Mouse (Mus musculus) kidney, embryonic 16.5 days (tissue): ENCODE measurements around the gene Adgre1. TPM values are rescaled to one million over a fixed set of nuclear protein-coding genes. Genes with fewer than 3 reads are reported as not detected.
"Not testable (repeated sequence)": the region's sequence is repeated elsewhere in the genome, so short reads cannot be mapped to it uniquely, and the experiment has no call there.

Experiments used
- ATAC-seq: fragments of 200-750 bp; cut with Nextera tagmentation; 2 replicates; pipeline ENCODE4 v1.8.0; 2017; ENCODE audit warnings: moderate TSS enrichment; ENCODE audit not compliant: low FRiP score, low TSS enrichment
- H3K27ac ChIP-seq: fragments of 300-500 bp; sonication (generic); 2 replicates; pipeline ENCODE4 v1.5.1; 2014; ENCODE audit warnings: low read length
- H3K27me3 ChIP-seq: fragments of 300-500 bp; sonication (generic); 2 replicates; pipeline ENCODE4 v1.6.1; 2014; ENCODE audit warnings: low read length, control low read depth, mixed read lengths; ENCODE audit not compliant: insufficient read depth
- H3K36me3 ChIP-seq: fragments of 300-500 bp; sonication (generic); 2 replicates; pipeline ENCODE4 v1.6.1; 2014; ENCODE audit warnings: low read length, control low read depth, mixed read lengths; ENCODE audit not compliant: insufficient read depth
- H3K4me1 ChIP-seq: fragments of 300-500 bp; sonication (generic); 2 replicates; pipeline ENCODE4 v1.6.1; 2014; ENCODE audit warnings: low read length, control low read depth, mixed read lengths; ENCODE audit not compliant: insufficient read depth
- H3K4me2 ChIP-seq: fragments of 300-500 bp; sonication (generic); replicated peaks from 2 replicates; pipeline ENCODE4 v1.6.1; 2014; ENCODE audit warnings: low read depth, low read length
- H3K4me3 ChIP-seq: fragments of 300-500 bp; sonication (generic); 2 replicates; pipeline ENCODE4 v1.5.1; 2014; ENCODE audit warnings: mild to moderate bottlenecking, low read length
- H3K9ac ChIP-seq: fragments of 300-500 bp; sonication (generic); replicated peaks from 2 replicates; pipeline ENCODE4 v1.6.1; 2014; ENCODE audit warnings: low read length
- H3K9me3 ChIP-seq: fragments of 300-500 bp; sonication (generic); 2 replicates; pipeline ENCODE4 v1.6.1; 2016; ENCODE audit warnings: low read length, control low read depth
- WGBS: fragments of 180-500 bp; shearing (Covaris S2); extraction: QIAGEN DNeasy Blood & Tissue Kit; methylation state at CpG from one replicate; pipeline ENCODE4 v1.1.7; 2014; 5-methylcytosine and 5-hydroxymethylcytosine counted together
- polyA plus RNA-seq: library from polyadenylated mRNA; unstranded; fragments of >200 nt; fragmentation: Nextera tagmentation; extraction: Ambion mirVana; gene quantifications from 2 replicates; pipeline ENCODE4 v1.2.1, GENCODE M21; 2015

The Adgre1 gene
- polyA plus RNA-seq, result 4.2 and 5.2 TPM in 2 replicates

DNA sequence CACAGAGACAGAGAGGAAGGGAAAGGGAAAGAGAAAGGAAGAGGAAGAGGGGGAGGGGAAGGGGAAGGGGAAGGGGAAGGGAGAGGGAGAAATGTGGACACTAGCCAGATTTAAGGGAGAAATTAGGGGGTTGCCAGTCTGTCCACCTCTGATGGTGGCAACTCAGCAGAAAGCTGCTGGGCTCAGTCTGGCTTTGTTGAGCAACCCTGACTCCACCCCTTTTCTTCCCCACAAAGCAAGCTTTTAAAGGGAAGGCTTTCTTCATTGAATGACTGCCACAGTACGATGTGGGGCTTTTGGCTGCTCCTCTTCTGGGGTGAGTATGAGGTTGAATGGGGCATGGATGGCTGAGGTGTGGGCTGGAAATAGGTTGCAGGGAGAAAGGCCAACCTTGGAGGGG, at the start of gene Adgre1:
Gene Adgre1, plus strand, starts transcription at position 251 of the 400 bp plus-strand sequence.
- Histone ChIP-seq H3K4me1 (no peaks in the 10 kb centered on the region), H3K27me3 (no peaks in the 10 kb centered on the region), H3K27ac (no peak within 1 kb of the TSS), H3K4me2 (no peak within 1 kb of the TSS), H3K9me3 (no peaks in the 10 kb centered on the region), H3K4me3 (no peak within 1 kb of the TSS), H3K36me3 (no peaks in the 10 kb centered on the region), H3K9ac (no peak within 1 kb of the TSS)
- ATAC-seq, result no peak
- WGBS, result 38% methylated on average over 1 of the region's 1 CpGs

- Histone ChIP-seq H3K36me3 (no peaks in the 10 kb centered on the region), H3K4me1 (no peaks in the 10 kb centered on the region), H3K4me2 (no peak overlapping the region), H3K9me3 (no peaks in the 10 kb centered on the region), H3K27ac (no peak overlapping the region), H3K9ac (no peak overlapping the region), H3K4me3 (no peak overlapping the region), H3K27me3 (no peaks in the 10 kb centered on the region)
- no peak for ATAC-seq
- WGBS, result 29% methylated on average over 13 of the region's 13 CpGs
These were observed 46.7 kb upstream of the Adgre1 start for GRCm38 (mm10) chr17:57311801-57312200.

DNA sequence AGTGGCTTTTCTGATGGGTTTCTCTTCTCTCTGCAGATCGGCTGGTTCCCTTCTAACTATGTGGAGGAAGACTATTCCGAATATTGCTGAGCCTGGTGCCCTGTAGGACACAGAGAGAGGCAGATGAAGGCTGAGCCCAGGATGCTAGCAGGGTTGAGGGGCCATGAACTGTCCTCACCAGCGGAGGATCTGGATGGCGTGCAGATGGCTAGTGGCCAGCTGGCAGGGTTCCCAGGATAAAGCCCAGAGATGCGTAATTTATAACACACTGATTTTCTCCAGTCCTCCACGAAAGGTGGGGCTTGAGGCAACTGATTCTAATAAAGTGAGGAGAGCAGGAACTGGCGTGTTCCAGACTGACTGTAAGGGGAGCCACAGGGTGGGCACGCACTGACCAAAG, 30.9 kb upstream of the Adgre1 start:
- Histone ChIP-seq H3K27ac (no peak overlapping the region), H3K9ac (no peak overlapping the region), H3K4me2 (no peak overlapping the region), H3K4me3 (no peak overlapping the region), H3K27me3 (no peaks in the 10 kb centered on the region), H3K4me1 (no peaks in the 10 kb centered on the region), H3K36me3 (no peaks in the 10 kb centered on the region), H3K9me3 (no peaks in the 10 kb centered on the region)
- no peak for ATAC-seq
- whole genome bisulfite sequencing, result 53% methylated on average over 8 of the region's 8 CpGs

GRCm38 (mm10) chr17:57328944-57329343, 29.5 kb upstream of the Adgre1 start:
- Histone ChIP-seq H3K4me1 (no peaks in the 10 kb centered on the region), H3K4me2 (no peak overlapping the region), H3K27me3 (no peaks in the 10 kb centered on the region), H3K9ac (no peak overlapping the region), H3K27ac (no peak overlapping the region), H3K9me3 (no peaks in the 10 kb centered on the region), H3K4me3 (no peak overlapping the region), H3K36me3 (no peaks in the 10 kb centered on the region)
- no peak for ATAC-seq
- 34% methylated on average over 4 of the region's 6 CpGs for WGBS

GRCm38 (mm10) chr17:57330993-57331392, 27.5 kb upstream of the Adgre1 start:
- H3K9ac ChIP-seq, result no peak overlapping the region
- no peaks in the 10 kb centered on the region for H3K27me3 ChIP-seq
- no peak overlapping the region for H3K4me2 ChIP-seq
- H3K4me1 ChIP-seq, result no peaks in the 10 kb centered on the region
- no peak for ATAC-seq
- no peak overlapping the region for H3K27ac ChIP-seq
- no peaks in the 10 kb centered on the region for H3K36me3 ChIP-seq
- no peaks in the 10 kb centered on the region for H3K9me3 ChIP-seq
- 89% methylated on average over 8 of the region's 8 CpGs for WGBS
- no peak overlapping the region for H3K4me3 ChIP-seq

- Histone ChIP-seq H3K27ac (no peak overlapping the region), H3K4me1 (no peaks in the 10 kb centered on the region), H3K36me3 (no peaks in the 10 kb centered on the region), H3K9me3 (no peaks in the 10 kb centered on the region), H3K4me3 (no peak overlapping the region), H3K4me2 (no peak overlapping the region), H3K9ac (no peak overlapping the region), H3K27me3 (no peaks in the 10 kb centered on the region)
- 87% methylated on average over 4 of the region's 4 CpGs for WGBS
- no peak for ATAC-seq
These were observed 26.2 kb upstream of the Adgre1 start for GRCm38 (mm10) chr17:57332241-57332640.

GRCm38 (mm10) chr17:57334001-57334760, 24.3 kb upstream of the Adgre1 start:
- no peak overlapping the region for H3K9ac ChIP-seq
- WGBS, result 62% methylated on average over 9 of the region's 9 CpGs
- no peaks in the 10 kb centered on the region for H3K4me1 ChIP-seq
- no peaks in the 10 kb centered on the region for H3K36me3 ChIP-seq
- H3K4me2 ChIP-seq, result no peak overlapping the region
- no peaks in the 10 kb centered on the region for H3K9me3 ChIP-seq
- no peak overlapping the region for H3K4me3 ChIP-seq
- no peak for ATAC-seq
- H3K27ac ChIP-seq, result no peak overlapping the region
- no peaks in the 10 kb centered on the region for H3K27me3 ChIP-seq

DNA sequence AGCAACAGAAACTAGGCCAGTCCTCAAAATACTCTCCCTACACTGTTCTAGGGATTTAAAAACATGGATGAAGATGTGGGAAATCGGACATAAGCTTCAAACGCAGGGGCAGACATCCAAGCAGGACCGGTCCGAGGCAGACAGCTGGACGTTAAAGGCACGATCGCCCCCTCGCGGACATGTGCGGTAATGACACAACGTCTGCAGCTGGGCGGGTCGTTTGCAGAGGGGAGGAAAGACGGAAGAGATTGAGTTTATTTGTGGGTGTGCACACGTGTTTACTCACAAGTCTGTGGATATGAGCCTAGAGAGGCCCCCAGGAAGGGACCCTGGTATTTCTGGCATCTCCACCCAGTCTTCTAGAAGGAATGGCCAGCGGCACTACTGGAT, 23.7 kb upstream of the Adgre1 start:
- no peaks in the 10 kb centered on the region for H3K36me3 ChIP-seq
- H3K27me3 ChIP-seq, result no peaks in the 10 kb centered on the region
- H3K4me3 ChIP-seq, result no peak overlapping the region
- H3K4me2 ChIP-seq, result no peak overlapping the region
- no peak overlapping the region for H3K9ac ChIP-seq
- no peak overlapping the region for H3K27ac ChIP-seq
- ATAC-seq, result peak; percentile 25; the same call in 1 of the 2 replicates
- WGBS, result 7% methylated on average over 16 of the region's 16 CpGs
- H3K9me3 ChIP-seq, result no peaks in the 10 kb centered on the region
- no peaks in the 10 kb centered on the region for H3K4me1 ChIP-seq

GRCm38 (mm10) chr17:57335194-57335593, 23.3 kb upstream of the Adgre1 start:
- H3K4me2 ChIP-seq, H3K9ac ChIP-seq, H3K4me1 ChIP-seq, H3K27ac ChIP-seq, H3K27me3 ChIP-seq, H3K36me3 ChIP-seq, H3K9me3 ChIP-seq, H3K4me3 ChIP-seq: not testable (repeated sequence)
- 0 out of 2 replicates have a peak, but pooled peaks have one; percentile 21 for ATAC-seq
- 68% methylated on average over 9 of the region's 9 CpGs for WGBS

DNA sequence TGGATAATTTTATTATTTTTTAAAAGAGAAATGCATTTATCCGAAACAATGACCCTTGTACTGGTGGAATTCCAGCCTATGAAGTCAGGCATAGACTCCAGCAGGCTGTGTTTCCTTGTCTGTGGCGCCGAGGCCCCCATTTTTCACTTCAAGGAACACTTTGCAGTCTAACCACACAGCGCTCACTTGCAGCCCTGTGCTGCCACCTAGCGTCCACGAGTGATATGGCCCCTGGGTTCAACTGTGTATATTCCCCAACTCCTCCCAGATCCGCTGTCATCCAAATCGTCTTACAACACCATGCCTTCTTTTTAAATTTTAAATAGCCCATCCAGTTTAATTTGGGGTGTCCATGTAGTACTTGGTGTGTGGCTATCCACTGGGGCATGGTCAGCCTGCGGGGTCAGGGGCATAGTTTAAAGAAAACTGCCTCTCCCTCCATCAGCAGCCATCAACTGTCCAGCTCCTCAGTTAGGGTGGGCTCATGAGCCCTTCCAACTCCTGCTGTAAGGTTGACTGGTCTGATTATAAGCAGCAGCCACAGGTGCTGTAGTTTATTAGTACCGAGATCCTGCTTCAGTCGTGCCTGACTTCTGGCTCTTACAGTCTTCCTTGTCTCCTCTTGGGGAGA, 22.7 kb upstream of the Adgre1 start:
- Histone ChIP-seq H3K36me3 (no peaks in the 10 kb centered on the region), H3K27ac (no peak overlapping the region), H3K4me1 (no peaks in the 10 kb centered on the region), H3K4me3 (no peak overlapping the region), H3K4me2 (no peak overlapping the region), H3K27me3 (no peaks in the 10 kb centered on the region), H3K9ac (no peak overlapping the region; the same call in 1 of the 2 replicates), H3K9me3 (no peaks in the 10 kb centered on the region)
- 11% methylated on average over 11 of the region's 11 CpGs for WGBS
- peak; percentile 86 for ATAC-seq
